Mouse (Mus musculus): ENCODE results near the gene Arfgef2.

Arfgef2 gene

GRCm38 (mm10) chr2:166906523-166907182, 101.3 kb downstream of the Arfgef2 start:
- no peak for DNase-seq (ENCODE audit: low spot score)

DNA sequence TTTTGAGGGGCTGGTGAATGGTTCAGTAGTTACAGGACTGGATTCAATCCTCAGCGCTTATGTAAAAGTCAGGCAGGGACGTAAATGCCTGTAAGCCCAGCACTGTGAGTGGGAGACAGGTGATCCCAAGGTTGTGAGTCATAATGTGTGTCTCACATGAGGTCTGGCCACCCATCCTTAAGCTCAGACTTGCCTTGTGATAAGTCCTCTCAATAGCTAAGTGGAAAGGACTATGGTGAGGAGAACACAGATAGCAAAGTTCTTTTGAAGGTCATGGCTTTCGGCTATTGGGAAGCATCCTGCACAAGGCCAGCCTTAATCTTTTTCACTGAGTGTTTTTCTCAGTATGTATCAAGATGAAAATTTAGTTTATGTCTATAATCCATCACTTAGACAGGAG, 104.3 kb downstream of the Arfgef2 start:
- DNase-seq (ENCODE audit: low spot score) = no peak

DNA sequence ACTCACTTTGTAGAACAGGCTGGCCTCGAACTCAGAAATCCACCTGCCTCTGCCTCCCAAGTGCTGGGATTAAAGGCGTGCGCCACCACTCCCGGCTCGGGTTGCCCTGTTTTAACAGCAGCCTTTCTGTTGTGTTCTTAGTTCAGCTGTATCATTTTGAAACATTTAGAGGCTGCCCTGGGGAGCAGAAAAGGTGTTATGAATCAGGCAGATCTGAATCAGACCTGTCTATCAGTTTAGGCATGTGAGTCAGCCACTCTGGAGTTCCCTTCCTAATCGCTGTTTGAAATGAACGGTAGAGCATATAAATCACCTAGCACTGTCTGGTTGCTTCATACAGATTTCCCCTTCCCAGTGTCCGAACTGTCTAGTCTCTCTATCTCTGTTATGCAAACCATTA, 105.1 kb downstream of the Arfgef2 start:
- no peak for DNase-seq (ENCODE audit: low spot score)

DNA sequence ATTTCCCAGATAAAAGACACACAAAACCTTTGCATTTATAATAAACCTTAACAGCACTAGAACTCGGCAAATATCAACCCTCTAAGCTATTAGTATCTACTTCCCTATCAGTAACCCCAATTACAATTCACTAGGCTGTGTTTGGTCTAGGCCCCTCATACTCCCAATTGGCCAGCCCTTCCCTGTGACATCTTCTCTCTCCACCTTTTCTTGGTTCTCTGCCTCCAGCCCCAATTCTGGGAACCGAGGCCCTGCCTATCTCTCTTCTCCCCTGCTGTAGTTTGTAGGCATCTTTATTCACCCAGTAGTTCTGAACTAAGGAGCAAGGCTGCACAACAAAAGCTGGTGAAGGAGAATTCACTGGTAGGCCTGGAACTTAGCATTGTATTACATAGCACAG, 118.6 kb downstream of the Arfgef2 start:
- no peak for DNase-seq (ENCODE audit: low spot score)

GRCm38 (mm10) chr2:166933943-166934342, 128.6 kb downstream of the Arfgef2 start:
- no peak for DNase-seq (ENCODE audit: low spot score)

- no peak for DNase-seq (ENCODE audit: low spot score)
Observed at GRCm38 (mm10) chr2:166934416-166934815, 129.0 kb downstream of the Arfgef2 start.

DNA sequence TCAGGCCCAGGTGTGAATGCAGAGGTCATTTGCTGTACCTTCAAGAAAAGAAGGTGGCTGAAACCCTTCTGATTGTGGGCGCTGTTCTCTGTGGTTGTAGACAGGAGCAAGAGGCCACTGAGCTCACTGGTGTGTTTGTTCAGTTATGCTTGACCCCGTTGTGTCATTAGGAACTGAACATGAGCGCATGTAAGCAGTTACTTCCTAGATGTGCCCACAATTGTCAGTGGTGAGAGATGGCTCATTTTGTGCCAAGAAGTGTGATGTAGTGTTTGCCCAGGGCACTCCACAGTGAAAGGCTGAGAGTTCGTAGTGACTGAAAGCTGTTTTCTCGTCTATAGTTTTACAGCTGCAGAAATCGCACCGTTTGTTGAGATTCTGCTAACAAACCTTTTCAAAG, 130.2 kb downstream of the Arfgef2 start:
- no peak for DNase-seq (ENCODE audit: low spot score)

- DNase-seq (ENCODE audit: low spot score) = no peak
Observed at GRCm38 (mm10) chr2:166936166-166936565, 130.8 kb downstream of the Arfgef2 start.

GRCm38 (mm10) chr2:166943146-166943545, 137.8 kb downstream of the Arfgef2 start:
- DNase-seq (ENCODE audit: low spot score) = no peak

DNA sequence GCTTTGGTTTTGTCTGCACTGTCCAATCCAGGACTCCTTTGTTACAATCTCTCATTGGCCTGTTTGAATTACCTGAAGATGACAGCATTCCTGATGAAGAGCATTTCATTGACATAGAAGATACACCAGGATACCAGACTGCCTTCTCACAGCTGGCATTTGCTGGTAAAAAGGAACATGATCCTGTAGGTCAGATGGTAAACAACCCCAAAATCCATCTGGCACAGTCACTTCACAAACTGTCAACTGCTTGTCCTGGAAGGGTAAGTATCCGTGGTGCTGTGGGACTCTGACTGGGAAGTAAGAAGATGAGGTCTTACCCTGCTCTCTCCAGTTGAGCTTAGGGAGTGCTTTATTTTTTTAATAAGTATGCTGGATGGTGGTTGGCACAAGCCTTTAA, 139.0 kb downstream of the Arfgef2 start:
- DNase-seq (ENCODE audit: low spot score) = no peak

DNA sequence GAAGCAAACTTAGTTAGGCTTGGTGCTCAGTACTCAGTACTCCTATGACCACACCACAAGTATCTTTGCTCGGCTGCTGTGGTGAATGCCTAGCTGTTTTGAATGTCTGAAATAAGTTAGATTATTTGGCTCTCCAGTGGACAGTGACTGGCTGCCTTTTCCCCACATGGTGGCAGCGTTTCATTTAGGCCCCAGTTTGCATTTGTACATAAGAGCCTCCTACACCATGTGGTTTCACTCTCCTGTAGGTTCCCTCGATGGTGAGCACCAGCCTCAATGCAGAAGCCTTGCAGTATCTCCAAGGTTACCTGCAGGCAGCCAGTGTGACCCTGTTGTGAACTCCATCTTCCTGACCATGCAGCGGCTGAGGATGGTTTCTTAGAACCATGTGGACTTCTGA, 140.1 kb downstream of the Arfgef2 start:
- DNase-seq (ENCODE audit: low spot score) = no peak
